Mouse (Mus musculus) cerebellum, adult 11-12 months (tissue): ENCODE measurements around the gene Ccdc103.

ENCODE experiments used
- DNase-seq: peaks from one replicate; pipeline ENCODE4 v3.0.0; 2022

The Ccdc103 gene

DNA sequence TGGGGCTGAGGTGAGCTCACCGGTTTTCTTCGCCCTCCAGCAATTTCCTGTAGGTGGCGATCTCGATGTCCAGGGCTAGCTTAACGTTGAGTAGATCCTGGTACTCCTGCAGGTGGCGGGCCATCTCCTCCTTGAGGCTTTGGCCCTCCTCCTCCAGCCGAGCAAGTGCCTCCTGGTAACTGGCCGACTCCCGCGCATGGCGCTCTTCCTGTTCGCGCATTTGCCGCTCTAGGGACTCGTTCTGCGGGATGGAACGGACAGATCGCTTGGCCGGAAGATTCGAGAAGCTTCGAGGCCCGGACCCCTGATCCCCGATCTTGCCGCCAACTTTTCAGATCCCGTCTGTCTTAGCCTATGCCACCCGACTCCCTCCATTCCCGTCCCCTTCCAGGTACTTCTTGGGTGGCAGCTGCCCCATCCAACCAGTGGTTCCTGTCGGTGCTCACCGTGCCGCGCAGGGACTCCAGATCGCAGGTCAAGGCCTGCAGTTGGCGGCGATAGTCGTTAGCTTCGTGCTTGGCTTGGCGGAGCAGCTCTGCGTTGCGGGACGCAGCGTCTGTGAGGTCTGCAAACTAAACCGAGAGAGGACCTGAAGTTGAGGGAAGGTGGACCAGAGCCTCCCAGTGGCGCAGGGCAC is 12.1 kb downstream of the Ccdc103 start:
- peak; percentile 74 for DNase-seq

DNA sequence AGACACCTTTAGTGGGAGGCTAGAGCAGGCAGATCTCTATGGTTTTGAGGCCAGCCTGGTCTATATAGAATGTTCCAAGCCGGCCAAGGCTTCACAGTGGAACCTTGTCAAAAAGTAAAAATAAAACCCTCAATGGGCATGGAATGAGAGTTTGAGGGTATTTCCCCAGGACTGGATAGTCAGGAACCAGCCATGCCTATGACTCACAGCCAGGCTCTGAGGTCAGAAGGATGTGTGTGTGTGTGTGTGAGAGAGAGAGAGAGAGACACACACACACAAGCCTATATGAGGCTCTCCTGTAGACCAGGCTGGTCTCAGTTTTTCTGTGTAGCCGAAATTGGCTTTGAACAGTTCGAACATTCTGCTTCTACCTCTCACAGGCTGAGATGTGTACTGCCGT is 13.7 kb downstream of the Ccdc103 start:
- no peak for DNase-seq

DNA sequence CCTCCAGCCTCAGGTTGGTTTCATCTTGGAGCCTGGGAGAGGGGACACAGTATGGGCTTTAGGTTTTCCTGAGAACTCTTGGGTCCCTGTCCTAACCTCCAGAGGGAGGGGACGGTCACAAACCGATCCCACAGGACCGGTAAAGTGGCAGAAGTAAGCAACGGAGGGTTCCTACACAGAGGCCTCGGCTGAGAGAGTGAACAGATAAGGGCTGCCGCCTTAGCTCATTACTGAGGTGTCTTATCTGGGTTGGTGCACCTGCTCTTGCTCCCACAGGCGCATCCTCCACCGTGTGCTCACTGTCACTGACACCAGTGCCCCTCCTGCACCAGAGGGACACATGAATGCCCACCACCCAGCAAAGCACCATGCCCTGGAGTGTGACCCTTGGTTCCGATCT is 14.8 kb downstream of the Ccdc103 start:
- DNase-seq, result no peak

DNA sequence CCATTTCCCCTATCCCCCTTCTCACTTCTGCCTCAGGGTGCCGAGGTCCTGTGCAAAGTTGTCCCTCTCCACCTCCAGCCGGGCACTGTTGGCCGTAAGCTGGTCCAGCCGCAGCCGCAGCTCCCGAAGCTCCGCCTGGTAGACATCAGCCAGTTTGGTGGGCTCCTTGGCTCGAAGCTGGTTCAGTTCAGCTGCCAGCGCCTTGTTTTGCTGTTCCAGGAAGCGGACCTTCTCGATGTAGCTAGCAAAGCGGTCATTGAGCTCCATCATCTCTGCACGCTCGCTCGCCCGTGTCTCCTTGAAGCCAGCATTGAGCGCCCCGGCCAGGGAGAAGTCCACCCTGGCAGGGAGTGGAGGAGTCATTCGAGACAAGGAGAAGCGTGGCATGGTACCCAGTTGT is 15.6 kb downstream of the Ccdc103 start:
- peak; percentile 7 for DNase-seq

DNA sequence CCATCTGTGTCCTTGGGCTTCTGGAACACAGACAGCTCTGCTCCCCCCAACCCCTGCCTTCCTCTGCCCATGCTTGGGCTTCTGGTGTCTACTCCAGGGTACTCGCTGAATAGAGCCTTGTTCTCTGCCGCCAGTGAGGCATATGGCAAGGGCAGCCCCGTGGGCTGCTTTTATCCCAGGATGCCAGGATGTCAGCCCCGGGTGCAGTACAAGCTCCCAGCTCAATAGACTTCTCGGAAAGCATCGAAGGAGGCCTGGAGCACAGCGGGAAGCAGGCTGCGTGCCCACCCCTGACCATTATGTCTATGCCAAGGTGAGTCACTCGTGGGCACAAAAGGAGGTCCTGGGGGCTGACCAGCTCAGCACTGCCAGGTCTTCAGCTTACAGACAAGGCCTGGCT is 17.4 kb downstream of the Ccdc103 start:
- peak; percentile 83 for DNase-seq

DNA sequence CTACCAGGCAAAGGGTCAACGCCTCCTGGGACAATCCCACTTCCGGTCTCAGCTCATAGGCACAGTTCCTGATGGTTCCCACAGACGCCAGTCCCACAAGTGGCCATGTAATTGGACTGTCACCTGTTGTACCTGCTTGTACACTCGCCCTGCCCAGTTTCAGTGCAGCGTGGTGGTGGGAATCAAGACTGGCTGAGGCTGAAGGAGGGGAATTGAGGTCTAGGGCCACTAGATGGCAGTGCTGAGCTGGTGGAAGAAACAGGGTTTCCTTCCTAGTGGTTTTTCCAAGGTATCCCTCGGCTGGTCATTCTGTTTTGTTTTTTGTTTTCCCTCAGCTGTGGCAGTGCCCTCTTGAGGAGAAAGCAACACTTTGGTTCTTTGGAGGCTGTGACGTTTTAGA is 19.8 kb downstream of the Ccdc103 start, which contains the start of gene Gfap:
TSS of gene Gfap (minus strand) at position 150 of the 400 bp plus-strand sequence.
- peak; percentile 74 for DNase-seq

DNA sequence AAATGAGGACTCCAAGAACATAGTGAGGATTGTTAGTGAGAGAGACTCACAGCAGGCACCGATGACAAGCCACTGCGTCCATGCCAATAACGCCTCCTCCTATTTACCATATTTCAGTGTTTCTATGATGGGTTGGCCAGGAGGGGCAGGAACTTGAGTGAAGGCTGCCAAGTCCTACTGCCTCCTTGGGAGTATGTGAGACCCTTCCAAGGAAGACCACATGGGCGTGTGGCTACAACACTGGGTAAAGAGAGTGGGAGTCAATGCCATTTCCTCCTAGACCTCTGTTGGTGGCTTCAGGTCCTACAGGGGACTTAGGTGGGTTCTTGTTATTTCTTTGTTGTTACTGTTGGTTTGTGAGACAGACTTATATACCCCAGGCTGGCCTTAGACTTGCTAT is 20.2 kb downstream of the Ccdc103 start:
- DNase-seq, result no peak

DNA sequence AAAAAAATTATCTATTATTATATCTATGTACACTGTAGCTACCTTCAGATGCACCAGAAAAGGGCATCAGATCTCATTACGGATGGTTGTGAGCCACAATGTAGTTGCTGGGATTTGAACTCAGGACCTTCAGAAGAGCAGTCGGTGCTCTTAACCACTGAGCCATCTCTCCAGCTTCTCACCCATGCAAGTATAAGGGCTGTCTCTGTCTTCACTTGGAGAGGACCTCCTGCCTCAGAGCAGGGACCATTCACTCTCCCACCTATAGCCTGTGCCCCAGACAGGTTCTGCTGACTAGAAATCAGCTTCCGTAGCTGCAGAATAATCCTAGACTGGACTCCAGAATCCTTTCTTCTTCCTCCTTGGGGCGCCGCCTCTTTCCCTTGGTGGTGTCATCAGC is 21.1 kb downstream of the Ccdc103 start:
- DNase-seq, result no peak

DNA sequence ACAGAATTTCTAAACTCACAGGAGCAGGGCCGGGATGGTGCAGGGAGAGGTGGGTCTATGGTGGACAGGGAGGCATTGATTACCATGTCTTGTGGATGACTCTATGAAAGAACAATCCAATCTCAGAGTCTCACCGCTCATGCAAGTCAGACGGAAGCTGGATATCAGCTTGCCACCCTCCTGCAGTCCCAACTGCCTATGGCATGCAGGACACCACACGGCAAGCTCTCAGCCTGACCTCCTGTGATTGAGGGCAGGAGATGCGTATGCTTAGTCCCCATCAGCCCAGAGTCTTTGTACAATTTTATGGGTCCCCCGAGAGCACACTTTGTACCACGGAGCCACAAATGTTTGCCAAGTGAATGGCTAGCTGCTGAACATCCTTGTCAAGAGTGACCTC is 22.6 kb downstream of the Ccdc103 start:
- no peak for DNase-seq

DNA sequence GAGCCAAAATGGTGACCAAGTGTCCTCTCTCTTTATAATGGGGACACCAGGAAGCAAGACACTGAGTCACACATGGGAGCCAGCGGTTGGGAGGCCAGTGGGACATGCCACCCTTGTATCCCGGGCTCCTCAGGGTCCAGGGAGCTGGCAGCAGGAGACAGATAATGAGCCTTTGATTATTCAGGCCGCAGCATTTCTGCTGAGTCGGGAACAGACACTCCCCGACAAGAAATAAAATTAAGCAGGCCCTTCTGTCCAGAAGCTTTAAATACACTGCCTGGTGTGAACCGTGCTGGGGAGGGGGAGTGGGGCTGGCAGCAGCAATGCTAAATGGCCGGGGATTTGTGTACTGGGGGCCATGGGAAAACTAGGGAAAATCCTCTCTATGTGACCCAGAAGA is 30.4 kb downstream of the Ccdc103 start:
- no peak for DNase-seq

DNA sequence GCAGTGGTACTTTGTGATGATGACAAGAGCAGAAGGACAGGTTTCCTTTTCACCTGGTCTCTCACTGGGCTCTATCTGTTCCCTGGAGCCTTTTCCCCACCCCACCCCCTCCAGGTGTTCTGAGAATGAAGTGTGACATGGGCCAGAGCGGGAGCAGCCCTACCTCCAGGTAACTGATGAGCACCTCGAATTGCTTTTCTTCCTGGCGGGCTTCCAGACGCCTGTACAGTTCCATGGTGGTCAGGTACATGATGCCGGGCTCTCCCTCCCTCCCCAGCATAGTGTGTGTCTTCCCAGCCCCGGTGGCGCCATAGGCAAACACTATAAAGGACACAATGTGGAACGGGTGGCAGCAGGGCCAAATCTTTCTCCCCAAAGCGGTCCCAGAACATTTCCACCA is 34.4 kb downstream of the Ccdc103 start:
- no peak for DNase-seq

DNA sequence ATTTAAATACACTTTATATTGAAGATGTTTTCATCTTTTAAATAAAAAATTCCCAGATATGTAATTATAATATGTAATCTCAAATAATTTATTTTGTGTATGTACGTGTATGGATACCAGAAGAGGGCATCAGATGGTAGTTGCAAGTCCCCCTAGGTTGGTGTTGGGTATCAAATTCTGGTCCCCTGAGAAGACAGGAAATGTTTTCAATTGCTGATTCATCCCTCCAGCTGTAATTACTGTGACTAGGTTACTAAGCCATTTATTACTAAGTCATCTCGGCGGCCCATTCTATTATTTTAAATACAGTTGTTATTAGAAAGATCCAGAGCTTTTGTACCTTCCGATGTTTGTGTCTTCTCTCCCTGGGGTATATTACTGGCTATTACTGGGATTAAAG is 37.1 kb downstream of the Ccdc103 start:
- DNase-seq, result no peak

DNA sequence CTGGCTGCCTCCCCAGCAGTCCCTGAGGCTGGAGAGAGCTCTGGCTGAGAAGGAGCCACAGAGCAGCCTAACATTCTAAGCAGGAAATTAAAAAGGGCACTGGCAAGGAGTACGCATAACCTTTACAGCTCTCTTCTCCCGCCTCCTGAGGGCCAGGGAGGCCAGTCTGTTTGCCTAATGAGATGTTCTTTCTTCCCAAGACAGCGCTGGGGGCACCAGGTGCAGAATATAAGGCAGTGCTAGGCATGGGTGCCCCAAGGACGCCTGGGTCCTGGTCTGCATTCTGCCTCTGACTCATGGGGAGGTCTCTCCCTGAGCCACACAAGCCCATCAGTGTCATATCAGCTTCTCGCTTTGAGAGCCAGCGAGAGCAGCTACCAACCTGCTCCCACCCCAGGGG is 40.5 kb downstream of the Ccdc103 start:
- DNase-seq, result no peak

DNA sequence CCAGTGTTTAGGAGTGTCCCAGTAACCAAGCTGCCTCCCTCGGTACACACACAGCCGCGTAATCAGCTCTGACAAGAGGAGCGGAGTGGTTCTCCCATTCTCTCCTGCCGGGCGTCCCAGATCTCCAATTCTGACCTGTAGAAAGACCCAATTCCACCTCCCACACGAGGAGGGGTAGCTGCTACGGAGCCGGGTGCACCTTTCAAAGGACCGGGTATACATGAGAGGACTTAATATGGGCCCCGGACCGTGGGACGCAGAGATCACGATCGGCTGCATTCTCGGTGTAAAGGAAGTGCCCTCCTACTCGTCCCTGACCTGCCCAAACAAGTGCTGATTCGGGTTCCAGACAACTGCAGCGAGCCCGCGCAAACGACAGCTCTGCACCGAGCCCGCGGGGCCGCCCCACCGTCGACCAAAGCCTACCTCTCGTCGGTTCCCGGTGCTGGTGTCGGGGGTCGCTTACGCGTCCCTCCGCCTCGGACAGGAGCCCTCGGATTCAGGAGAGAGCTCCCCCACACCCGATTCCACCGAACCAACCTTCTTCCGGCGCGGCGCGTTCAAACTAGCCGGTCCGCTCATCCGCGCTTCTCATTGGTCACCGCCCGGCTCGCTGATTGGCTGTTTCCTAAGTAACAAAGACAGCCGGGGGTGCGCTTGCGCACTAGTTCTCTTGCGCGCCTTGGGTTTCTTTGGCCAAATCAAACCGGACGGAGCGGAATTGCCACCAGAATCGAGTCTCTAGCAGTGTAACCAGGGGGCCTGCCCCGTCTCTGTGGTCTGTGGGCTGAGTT is 43.8 kb downstream of the Ccdc103 start, which contains the start of gene Kif18b:
TSS of gene Kif18b (minus strand) at position 568 of the 794 bp plus-strand sequence.
- peak; percentile 90 for DNase-seq

DNA sequence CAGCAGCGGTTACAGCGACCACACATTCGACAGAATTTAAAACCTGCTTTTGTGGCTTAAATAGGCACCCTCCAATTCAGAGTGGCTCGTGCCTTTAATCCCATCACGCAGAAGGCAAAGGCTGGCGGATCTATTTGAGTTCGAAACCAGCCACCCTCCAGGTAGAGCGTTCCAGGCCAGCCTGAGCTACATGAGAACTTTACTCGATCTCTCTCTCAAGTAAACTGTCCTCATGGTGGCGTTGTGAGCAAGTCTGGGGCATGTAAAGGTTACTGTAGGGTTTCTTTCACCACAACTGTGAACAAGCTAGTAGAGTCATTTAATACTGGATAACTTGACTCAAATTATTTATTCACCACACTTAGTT is 44.3 kb downstream of the Ccdc103 start:
- no peak for DNase-seq

DNA sequence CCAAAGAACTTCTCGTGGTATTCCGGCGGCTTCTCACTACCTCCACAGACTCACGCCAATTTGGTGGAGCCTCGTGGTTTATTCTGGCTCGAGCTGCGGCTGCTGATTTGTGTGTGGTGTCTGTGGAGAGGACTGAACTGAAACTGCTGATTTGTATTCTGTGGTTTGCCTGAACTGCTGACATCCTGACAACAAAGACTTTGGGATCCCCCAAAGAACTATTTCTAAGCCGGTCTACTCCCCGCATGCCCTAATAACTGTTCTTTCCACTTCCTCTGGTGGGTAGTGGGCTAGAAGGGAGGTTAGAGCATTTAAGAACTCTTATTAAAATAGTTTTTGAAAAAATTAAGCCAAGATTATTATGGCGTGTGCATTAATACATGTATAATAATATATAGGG is 49.7 kb downstream of the Ccdc103 start:
- no peak for DNase-seq
